Mouse (Mus musculus) megakaryocyte, embryonic 14.5 days (primary cell): Measurements from ENCODE around the gene Sufu.

Experiments used
- FLI1 ChIP-seq: IDR thresholded peaks from 2 replicates; pipeline ENCODE4 v1.6.1; 2012; ENCODE audit warnings: low read length, inconsistent platforms, mixed read lengths
- GATA1 ChIP-seq: IDR thresholded peaks from 3 replicates; pipeline ENCODE4 v1.6.1; 2012; ENCODE audit warnings: mixed read lengths, low read length, inconsistent platforms, borderline replicate concordance

- no peak for TF ChIP-seq GATA1
- TF ChIP-seq FLI1, result no peak
These were observed 46.8 kb downstream of the Sufu start for GRCm38 (mm10) chr19:46443509-46443908.
